Mouse (Mus musculus): ENCODE measurements around the gene Hip1r. TPM values are rescaled to one million over a fixed set of nuclear protein-coding genes. Genes with fewer than 3 reads are reported as not detected.

The Hip1r gene
- 144 and 175 TPM in 2 replicates for total RNA-seq (2017)

DNA sequence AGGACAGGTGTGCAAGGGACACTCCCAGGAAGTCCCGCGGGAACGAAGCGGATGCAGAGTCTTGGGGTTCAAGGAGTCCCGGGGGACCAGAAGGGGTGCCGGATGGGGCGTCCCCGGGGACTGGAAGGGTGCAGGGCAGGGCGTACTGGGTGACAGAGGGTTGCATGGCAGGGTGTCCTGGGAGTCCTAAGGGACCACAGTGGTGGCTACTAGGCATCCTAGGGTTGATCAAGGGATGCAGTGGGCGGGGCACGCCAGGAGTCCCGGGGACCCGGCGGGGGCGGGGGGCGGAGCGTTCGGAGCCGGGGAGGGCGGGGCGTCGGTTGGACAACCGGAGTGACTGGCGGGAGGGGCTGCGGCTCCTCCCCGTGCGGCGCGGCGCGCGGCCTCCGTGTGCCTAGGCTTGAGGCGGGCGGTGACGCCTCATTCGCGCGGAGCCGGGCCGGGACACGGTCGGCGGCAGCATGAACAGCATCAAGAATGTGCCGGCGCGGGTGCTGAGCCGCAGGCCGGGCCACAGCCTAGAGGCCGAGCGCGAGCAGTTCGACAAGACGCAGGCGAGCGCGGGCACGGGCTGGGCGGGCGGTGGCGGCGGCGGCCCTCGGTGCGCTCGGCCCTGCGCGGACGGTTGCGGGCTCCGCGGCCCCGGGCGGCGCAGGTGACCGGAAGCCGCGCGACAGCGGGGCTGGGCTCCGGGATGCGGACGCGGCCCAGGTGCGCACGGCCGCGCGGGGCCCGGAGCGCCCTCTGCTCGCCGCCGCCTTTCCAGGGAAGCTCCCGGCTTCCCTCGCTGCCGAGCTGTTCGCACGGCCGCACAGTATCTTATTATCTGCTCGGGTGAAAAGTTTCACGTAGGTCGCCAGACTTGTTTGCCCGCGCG is at the start of gene Hip1r:
TSS of gene Hip1r (plus strand) at position 330 of the 880 bp plus-strand sequence.
- ATAC-seq (ENCODE audit: extremely low read depth, insufficient number of reproducible peaks, low FRiP score, poor library complexity, severe bottlenecking): peak; percentile 56

DNA sequence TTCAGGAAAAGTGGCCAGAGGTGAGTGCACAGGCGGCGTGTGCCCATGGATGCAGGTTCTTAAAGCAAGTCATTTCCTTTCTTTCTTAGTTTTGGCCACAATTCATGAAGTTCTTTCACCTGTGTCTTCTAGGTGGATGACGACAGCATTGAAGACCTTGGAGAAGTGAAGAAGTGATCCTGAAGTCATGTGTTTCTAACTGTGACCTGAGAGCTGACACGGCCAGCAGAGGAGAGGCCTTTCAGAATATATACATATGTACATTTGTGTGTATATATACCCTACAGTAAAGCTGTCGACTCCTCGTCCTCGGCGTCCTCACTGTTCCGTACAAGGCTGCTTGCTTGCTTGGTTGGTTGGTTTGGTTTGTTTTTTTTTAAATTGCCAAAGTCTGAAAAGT is 46.3 kb upstream of the Hip1r start, which contains the start of gene Gm43518:
TSS of gene Gm43518 (plus strand) at position 301 of the 400 bp plus-strand sequence.
- ATAC-seq (ENCODE audit: extremely low read depth, insufficient number of reproducible peaks, low FRiP score, poor library complexity, severe bottlenecking): no peak

DNA sequence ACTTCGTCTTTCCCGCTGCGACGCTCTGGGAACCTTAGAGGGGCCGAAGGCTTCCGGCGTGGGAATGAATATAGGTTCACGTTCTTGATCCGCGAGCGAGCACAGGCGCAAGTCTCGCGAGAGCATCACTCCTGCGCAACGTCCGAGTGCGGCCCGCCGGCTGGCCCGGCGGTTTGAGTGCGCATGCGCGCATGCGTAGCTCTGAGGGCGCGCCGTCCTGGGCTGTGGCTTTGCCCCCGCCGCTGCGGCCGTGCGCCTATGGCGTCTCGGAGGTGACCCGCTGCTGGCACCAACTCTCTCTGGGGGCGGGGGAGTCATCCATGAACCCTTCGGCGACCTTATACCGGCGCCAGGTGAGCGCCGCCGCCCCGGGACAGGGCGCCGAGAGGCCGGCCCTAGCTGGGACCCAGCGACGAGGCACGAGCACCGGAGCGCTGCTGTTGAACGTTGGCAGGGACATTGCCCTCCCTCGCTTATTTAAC is 42.9 kb upstream of the Hip1r start, which contains the start of gene Ccdc62:
TSS of gene Ccdc62 (plus strand) at position 172 of the 482 bp plus-strand sequence.
- peak; percentile 85 for ATAC-seq (ENCODE audit: extremely low read depth, insufficient number of reproducible peaks, low FRiP score, poor library complexity, severe bottlenecking)

DNA sequence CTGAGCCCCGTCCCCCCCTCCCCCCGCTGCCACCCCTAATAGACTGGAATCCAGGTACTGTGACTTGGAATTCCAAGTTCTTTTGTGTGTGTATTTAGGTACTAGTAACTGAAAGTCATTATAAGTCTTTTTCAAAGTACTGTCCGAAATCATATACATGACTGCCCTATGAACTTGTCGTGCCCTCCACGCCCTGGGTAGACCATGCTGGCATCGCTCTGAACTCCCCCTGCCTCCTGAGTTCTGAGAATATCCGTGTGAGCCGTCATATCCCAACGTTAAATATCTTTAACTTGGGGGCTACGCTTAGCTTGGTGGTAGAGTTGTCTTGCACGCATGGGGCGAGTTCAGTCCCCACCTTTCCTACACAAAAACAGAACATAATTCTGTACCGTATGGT is 42.3 kb upstream of the Hip1r start:
- no peak for ATAC-seq (ENCODE audit: extremely low read depth, insufficient number of reproducible peaks, low FRiP score, poor library complexity, severe bottlenecking)

DNA sequence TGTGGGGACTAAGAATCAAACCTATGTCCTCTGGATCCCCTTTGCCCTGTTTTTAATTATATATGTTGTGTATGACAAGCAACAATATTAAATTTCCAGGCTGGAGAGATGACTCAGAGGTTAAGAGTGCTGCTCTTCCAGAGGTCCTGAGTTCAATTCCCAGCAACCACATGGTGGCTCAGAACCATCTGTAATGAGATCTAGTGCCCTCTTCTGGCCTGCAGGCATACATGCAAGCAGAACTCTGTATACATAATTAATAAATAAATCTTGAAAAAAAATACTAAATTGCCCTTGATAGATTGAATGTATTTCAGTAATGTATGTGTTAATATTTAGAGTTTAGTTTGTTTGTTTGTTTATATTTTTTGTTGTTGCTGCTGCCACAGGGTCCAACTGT is 40.5 kb upstream of the Hip1r start:
- no peak for ATAC-seq (ENCODE audit: extremely low read depth, insufficient number of reproducible peaks, low FRiP score, poor library complexity, severe bottlenecking)

DNA sequence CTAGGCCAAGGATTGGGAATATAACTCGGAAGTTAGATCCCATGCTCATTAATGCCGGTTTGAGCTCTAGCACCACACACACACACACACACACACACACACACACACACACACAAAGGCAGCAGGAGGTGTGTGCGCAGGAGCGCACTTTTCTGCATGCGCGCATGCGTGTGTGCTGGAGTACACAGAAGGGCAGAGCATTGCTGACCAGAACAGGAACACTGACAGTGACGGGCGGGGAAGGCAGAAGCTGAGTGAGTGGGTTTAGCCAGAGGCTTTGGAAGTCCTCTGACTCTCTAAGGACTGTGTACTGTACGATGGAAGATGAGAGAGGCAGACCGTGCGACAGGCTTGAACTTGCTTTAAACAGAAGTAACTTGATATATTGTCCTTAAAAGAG is 39.9 kb upstream of the Hip1r start:
- no peak for ATAC-seq (ENCODE audit: extremely low read depth, insufficient number of reproducible peaks, low FRiP score, poor library complexity, severe bottlenecking)

DNA sequence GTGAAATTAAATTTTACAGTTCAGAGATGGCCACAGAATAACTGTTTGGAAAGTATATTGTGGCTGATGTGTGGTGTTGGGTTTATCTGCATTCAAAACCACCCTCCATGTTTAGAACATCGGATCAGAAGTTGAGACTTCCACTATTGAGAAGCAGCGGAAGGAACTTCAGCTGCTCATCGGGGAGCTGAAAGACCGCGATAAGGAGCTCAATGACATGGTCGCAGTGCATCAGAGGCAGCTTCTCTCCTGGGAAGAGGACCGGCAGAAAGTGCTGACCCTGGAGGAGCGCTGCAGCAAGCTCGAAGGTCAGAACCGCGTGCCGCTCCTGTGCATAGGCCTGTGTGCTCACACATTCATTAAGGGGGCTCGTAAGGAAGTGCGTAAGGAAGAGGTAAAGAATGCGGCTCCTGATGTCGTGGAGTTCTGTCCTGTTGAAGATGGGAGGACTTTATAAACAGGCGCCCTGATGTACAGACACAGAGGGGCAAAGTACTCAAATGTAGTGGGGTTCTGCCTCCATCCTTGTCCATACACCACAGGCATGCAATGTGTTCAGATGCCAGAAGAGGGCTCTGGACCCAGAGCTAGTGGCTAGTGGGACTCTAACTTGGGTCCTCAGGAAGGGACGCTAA is 39.4 kb upstream of the Hip1r start:
- no peak for ATAC-seq (ENCODE audit: extremely low read depth, insufficient number of reproducible peaks, low FRiP score, poor library complexity, severe bottlenecking)

DNA sequence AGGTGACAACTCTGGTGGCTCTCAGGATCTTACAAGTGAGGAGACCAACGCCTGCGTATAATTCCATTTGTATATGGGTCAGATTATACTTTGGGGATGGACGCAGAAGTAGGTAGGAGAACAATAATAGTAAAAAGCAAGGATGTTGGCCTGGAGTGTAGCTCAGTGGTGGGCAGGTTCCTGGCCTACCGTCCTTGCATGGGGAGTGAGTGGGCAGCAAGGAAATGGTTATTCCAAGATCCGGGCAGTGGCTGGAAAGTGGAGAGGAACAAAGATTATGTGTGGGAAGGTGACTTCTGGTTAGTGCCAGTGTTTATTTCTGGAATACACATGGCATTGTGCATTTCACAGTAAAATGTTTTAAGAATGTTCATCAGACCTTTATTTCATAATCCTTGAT is 37.5 kb upstream of the Hip1r start:
- ATAC-seq (ENCODE audit: extremely low read depth, insufficient number of reproducible peaks, low FRiP score, poor library complexity, severe bottlenecking): no peak

DNA sequence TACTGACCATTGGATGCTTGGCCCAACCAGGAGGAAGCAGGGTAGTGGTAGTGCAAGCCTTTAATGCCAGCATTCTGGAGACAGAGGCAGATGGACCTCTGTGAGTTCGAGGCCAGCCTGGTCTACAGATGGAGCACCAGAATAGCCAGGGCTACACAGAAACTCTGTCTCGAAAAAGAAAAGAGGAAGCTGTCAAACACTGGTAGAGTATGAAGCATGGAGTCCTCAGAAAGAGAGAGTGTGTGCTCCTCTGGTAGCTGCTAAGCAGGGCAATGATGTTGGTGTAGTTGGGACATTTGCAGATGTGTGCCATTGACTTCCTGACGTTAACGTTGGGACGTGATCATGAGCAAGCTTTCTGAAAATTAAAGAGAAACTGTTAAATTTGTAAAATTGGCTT is 34.9 kb upstream of the Hip1r start:
- ATAC-seq (ENCODE audit: extremely low read depth, insufficient number of reproducible peaks, low FRiP score, poor library complexity, severe bottlenecking): no peak

DNA sequence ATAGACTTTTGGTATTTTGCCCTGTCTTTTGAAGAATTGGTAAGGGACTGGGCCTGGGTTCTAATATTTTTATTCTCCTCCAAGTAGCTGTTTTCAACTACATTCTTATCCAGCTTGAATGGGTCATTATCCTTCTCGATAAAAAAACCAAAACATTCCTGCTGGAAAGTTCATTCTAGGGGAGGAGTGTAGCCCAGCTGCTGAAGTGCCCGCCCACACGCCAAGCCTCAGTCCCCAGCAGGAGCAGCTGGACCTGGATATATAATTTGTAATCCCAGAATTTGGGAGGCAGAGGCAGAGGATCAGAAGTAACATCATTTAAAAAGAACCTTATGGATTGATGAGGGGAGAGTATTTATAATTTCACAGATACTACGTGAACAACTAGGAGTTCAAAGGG is 26.9 kb upstream of the Hip1r start:
- no peak for ATAC-seq (ENCODE audit: extremely low read depth, insufficient number of reproducible peaks, low FRiP score, poor library complexity, severe bottlenecking)

DNA sequence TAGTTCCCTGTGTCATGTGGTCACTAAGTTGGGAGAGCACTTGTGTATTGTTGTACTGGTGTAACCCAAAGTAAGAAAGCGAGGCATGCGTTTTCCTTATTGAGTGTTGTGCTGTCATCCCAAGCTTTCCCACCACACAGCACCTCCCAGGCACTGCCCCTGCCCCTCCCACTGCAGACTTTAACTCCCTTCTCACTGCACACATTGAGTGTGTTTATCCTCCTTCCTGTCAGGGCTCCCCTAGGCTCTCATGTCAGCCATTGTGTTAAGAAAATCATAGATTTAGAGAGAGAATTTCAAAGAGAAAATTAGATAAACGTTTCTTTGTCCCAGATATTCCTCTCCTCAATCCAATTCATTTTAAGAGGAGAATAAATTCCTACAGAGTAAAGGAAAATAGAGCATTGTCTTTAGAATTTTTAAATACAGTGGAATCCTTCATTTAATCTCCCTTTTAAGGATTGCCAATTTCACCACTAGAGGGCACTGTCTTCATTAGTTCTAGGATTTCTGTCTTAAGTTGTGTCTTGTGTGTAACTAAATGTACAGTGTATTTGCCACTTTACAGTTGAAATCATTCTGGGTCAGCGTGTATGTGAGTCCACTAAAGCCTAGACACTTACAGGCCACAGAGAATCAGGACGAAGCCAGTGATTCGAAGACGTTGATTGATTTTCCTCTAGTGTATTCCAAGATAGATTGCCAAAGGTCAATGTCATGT is 26.2 kb upstream of the Hip1r start:
- ATAC-seq (ENCODE audit: extremely low read depth, insufficient number of reproducible peaks, low FRiP score, poor library complexity, severe bottlenecking): peak; percentile 75

DNA sequence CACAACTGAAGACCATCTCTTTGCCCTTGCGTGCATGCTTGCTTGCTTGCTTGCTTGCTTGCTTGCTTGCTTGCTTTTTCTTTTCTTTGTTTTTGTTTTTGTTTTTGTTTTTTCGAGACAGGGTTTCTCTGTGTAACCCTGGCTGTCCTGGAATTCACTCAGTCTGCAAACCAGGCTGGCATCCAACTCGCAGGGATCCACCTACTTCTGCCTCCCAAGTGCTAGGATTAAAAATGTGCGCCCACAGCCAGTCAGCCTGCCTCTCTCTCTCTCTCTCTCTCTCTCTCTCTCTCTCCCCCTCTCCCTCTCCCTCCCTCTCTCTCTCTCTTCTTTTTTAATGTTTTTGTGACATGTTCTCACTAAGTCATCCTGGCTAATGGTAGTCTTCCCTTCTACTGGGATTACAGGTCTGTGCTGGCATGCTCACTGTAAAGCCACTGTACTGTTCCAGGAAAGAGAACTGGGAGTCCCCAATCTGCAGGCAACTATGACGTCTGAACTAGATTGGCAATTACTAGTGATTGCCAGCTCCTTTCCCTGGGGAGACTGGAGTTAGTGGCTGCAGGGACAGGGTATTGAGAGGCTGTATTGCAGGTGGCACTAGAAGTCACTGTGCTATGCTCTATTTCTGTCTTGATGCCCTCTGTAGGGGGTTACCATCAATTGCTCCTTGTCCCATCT is 20.9 kb upstream of the Hip1r start:
- ATAC-seq (ENCODE audit: extremely low read depth, insufficient number of reproducible peaks, low FRiP score, poor library complexity, severe bottlenecking): no peak

DNA sequence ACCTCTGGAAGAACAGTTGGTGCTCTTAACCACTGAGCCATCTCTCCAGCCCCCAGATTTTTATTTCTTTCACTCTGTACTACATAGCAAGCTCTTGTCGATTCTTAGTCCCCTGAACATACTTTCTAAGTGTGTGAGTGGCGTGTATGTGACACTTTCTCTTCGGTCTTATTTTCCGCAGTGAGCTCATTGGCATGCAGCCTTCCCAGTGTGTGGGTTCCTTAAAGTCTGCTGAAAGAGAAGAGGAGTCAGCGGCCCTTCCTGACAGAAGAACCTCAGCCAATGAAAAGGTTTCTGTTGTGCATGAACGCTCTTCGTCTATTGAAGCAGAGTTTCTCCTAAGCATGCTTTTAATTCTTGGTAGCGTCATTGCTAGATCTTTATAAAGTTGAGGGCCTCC is 16.2 kb upstream of the Hip1r start:
- no peak for ATAC-seq (ENCODE audit: extremely low read depth, insufficient number of reproducible peaks, low FRiP score, poor library complexity, severe bottlenecking)

DNA sequence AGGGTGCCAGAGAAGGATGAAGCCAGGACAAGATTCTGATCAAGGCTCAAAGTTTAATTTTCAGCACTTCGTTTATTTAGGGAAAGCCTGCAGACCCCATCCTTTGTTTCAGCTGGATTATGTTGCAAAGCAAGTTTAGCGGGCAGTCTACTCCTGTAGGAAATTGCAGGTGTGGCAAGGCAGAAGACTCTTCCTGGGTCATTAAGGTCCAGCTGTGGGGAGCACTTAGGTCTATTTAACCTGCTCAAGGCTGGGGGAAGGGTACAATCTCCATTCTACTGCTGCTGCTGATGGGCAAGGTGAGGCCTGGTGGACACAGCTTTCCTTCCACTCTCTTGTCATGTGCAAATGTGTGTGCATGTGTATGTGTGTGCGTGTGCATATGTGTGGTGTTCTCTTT is 14.4 kb upstream of the Hip1r start:
- no peak for ATAC-seq (ENCODE audit: extremely low read depth, insufficient number of reproducible peaks, low FRiP score, poor library complexity, severe bottlenecking)

DNA sequence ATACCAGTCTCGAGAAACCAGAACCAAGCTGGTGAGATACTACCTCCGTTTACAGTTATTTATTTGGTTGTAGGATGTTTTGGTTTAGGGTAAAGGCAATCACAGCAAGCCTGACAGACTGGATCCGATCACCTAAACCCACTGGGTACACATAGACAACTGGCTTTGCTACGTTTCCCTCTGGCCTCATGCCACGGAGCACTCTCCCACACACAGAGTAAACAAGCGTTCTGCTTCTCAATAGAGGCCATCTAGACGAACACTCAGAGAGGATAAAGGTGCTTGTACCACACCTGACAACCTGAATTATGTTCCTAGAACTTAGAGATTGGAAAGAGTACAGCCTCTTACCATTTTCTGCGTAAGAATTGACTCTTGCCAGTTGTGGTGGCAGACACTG is 13.3 kb upstream of the Hip1r start:
- ATAC-seq (ENCODE audit: extremely low read depth, insufficient number of reproducible peaks, low FRiP score, poor library complexity, severe bottlenecking): no peak

DNA sequence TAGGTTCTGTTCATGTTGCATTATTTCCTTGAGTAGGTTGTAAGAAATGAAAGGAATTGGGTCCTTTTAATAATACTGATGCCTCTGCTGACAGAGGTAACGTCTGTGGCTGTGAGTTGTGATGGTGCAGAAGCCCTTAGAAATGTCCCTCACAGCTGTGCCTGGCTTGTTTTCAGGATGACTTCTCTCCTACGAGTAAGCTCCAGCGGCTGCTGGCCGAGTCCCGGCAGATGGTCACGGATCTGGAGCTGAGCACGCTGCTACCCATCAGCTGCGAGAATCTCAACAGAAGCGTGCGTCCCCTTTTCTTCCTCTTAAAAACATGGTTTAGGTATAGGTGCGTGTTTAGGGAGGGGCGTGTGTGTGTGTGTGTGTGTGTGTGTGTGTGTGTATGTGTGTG is 12.4 kb upstream of the Hip1r start:
- ATAC-seq (ENCODE audit: extremely low read depth, insufficient number of reproducible peaks, low FRiP score, poor library complexity, severe bottlenecking): no peak

DNA sequence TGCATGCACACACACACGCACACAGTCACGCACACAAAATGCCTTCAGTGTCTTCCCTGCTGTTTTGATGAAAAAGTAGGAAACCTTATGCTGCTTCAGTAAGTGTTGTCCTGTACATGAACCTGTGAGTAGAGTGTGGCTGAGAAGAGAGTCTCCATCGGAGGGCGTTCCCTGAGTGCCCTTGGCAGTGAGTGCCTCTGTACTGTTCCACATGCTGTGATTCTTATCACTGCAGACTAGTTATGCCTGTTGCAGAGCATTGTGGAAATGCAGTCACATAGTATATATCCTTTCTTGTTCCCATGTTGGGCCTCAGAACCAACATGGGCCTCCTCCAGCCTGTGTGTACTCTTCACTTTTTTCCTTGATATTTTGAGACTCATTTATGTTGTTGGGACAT is 9.2 kb upstream of the Hip1r start:
- no peak for ATAC-seq (ENCODE audit: extremely low read depth, insufficient number of reproducible peaks, low FRiP score, poor library complexity, severe bottlenecking)

DNA sequence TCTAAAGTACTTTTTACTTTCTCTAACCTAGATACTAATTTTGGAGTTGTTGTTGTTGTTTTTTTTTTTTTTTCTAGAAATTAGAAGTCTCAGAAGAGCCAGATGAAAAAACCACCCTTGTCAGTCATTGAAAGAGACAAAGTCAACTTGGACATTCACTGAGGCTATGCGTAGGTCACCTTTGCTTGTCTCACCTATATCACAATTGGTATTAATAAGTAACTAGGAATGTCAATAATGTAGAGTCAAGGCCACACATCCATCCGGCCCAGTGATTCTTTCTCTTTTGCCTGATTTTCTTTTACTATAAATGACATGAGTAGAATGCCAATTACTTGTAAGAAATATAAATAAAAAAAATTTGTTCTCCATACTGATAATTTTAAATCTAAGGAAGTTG is 6.7 kb upstream of the Hip1r start:
- no peak for ATAC-seq (ENCODE audit: extremely low read depth, insufficient number of reproducible peaks, low FRiP score, poor library complexity, severe bottlenecking)

DNA sequence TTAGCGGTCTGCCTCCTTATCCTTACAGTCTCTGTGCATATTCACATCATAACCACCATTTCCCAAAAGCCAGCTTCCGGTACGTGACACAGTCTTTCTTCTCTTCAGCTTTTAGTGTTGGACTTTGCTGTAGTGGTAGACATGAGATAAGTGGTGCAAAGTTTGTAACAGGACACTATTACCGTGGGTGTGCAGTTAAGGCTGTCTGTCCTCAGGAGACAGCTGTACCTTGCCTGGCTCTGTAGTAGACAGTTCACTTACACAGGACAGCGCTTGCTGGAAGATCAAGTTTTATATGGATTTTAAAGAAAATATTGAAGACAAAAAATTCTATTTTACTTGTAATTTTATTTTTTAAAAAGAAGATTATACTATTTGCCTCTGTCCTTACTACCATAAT is 5.0 kb upstream of the Hip1r start:
- no peak for ATAC-seq (ENCODE audit: extremely low read depth, insufficient number of reproducible peaks, low FRiP score, poor library complexity, severe bottlenecking)
